Mouse (Mus musculus) megakaryocyte, adult 5-6 weeks (primary cell): ENCODE data around the gene Tmprss7. TPM values are rescaled to one million over a fixed set of nuclear protein-coding genes. Genes with fewer than 3 reads are reported as not detected.

ENCODE experiments used
- ATAC-seq: 2 replicates; pipeline ENCODE4 v1.8.0; 2016; ENCODE audit warnings: mild to moderate bottlenecking, inconsistent platforms; ENCODE audit not compliant: poor library complexity, severe bottlenecking
- total RNA-seq, 2 experiments: library from RNA; stranded (forward) in 1 of 2; stranded (reverse) in 1 of 2; fragments of 153-499, 151-499 nt in 1 of 2; fragments of 221-1000, 200-1000 nt in 1 of 2; gene quantifications; 2 replicates each; pipeline versions ENCODE4 v1.2.3 to v1.2.4; 2015 to 2017

Gene Tmprss7
- total RNA-seq, 2 experiments from 2014 or later = 0.11 TPM; not detected in 1

GRCm38 (mm10) chr16:45630347-45630960 lies 63.0 kb downstream of the Tmprss7 start:
- ATAC-seq = peak; percentile 93

GRCm38 (mm10) chr16:45629497-45630105 lies 63.9 kb downstream of the Tmprss7 start:
- no peak for ATAC-seq

- ATAC-seq = no peak
Observed at GRCm38 (mm10) chr16:45625342-45625741, 68.1 kb downstream of the Tmprss7 start.

GRCm38 (mm10) chr16:45624791-45625190 lies 68.7 kb downstream of the Tmprss7 start:
- no peak for ATAC-seq

GRCm38 (mm10) chr16:45623230-45623629 lies 70.2 kb downstream of the Tmprss7 start:
- 0 out of 2 replicates have a peak, but pooled peaks have one; percentile 27 for ATAC-seq

- ATAC-seq = no peak
Observed at GRCm38 (mm10) chr16:45619751-45620375, 73.6 kb downstream of the Tmprss7 start.

- ATAC-seq = peak; percentile 66
Observed at GRCm38 (mm10) chr16:45615944-45616343, 77.5 kb downstream of the Tmprss7 start.

GRCm38 (mm10) chr16:45613247-45613646 lies 80.2 kb downstream of the Tmprss7 start:
- no peak for ATAC-seq

GRCm38 (mm10) chr16:45610267-45610666 lies 83.2 kb downstream of the Tmprss7 start, which contains the start of gene Gcsam:
Gene Gcsam (plus strand): TSS chr16:45610380.
- 0 out of 2 replicates have a peak, but pooled peaks have one; percentile 22 for ATAC-seq

GRCm38 (mm10) chr16:45609300-45609699 lies 84.2 kb downstream of the Tmprss7 start:
- ATAC-seq = peak; percentile 47

GRCm38 (mm10) chr16:45608481-45608954 lies 84.9 kb downstream of the Tmprss7 start:
- no peak for ATAC-seq

Other genes starting within 250 kb of the Tmprss7 start
- not detected in 2 replicates for gene Gm609, start 200.7 kb downstream of the Tmprss7 start, total RNA-seq (2015)
- not detected in 2 replicates for gene Gm609, start 200.7 kb downstream of the Tmprss7 start, total RNA-seq (2017)
- gene Gm17783, start 161.6 kb downstream of the Tmprss7 start, total RNA-seq (2015) = not detected in 2 replicates
- gene Gm17783, start 161.6 kb downstream of the Tmprss7 start, total RNA-seq (2017) = not detected in 2 replicates
- not detected in 2 replicates for gene Slc9c1, start 158.3 kb downstream of the Tmprss7 start, total RNA-seq (2015)
- not detected in 2 replicates for gene Slc9c1, start 158.3 kb downstream of the Tmprss7 start, total RNA-seq (2017)
- gene Gcsam, start 83.3 kb downstream of the Tmprss7 start, total RNA-seq (2015) = not detected in 2 replicates
- gene Gcsam, start 83.3 kb downstream of the Tmprss7 start, total RNA-seq (2017) = not detected in 2 replicates
- gene BC016579, start 39.6 kb downstream of the Tmprss7 start, total RNA-seq (2015) = 0.71 and 0.98 TPM in 2 replicates
- 0.07 TPM in 1 of 2 replicates, not detected in the other for gene BC016579, start 39.6 kb downstream of the Tmprss7 start, total RNA-seq (2017)
- gene Tagln3, start 30.9 kb upstream of the Tmprss7 start, total RNA-seq (2015) = 1.0 TPM in 1 of 2 replicates, not detected in the other
- gene Tagln3, start 30.9 kb upstream of the Tmprss7 start, total RNA-seq (2017) = 0.55 TPM in 1 of 2 replicates, not detected in the other
- gene Abhd10, start 49.3 kb upstream of the Tmprss7 start, total RNA-seq (2015) = 20.0 and 21.9 TPM in 2 replicates
- gene Abhd10, start 49.3 kb upstream of the Tmprss7 start, total RNA-seq (2017) = 19.6 and 20.3 TPM in 2 replicates